Mouse (Mus musculus) lung, postnatal 4 days (tissue): ENCODE results near the gene Ociad1.

Experiments
- DNase-seq, 2 experiments: peaks; one replicate each; pipeline ENCODE4 v3.0.0; 2021

Gene Ociad1

GRCm38 (mm10) chr5:73292502-73293457 is at the start of gene Ociad1:
Ociad1 (plus strand) TSS chr5:73292784.
- peak; percentile 96 for DNase-seq

- DNase-seq = peak; percentile 67 to 70
These were observed 48.2 kb upstream of the Ociad1 start for GRCm38 (mm10) chr5:73244403-73244802.

GRCm38 (mm10) chr5:73246414-73246813 is 46.2 kb upstream of the Ociad1 start:
- DNase-seq = no peak

GRCm38 (mm10) chr5:73248211-73248610 is 44.4 kb upstream of the Ociad1 start:
- no peak for DNase-seq

GRCm38 (mm10) chr5:73249341-73249740 is 43.2 kb upstream of the Ociad1 start:
- DNase-seq = no peak

- no peak for DNase-seq
These were observed 39.8 kb upstream of the Ociad1 start for GRCm38 (mm10) chr5:73252739-73253138.

- no peak for DNase-seq
These were observed 37.9 kb upstream of the Ociad1 start for GRCm38 (mm10) chr5:73254660-73255059.

- peak; percentile 70 to 79 for DNase-seq
These were observed 37.0 kb upstream of the Ociad1 start for GRCm38 (mm10) chr5:73255321-73256251.

GRCm38 (mm10) chr5:73256352-73257065 is 36.1 kb upstream of the Ociad1 start, which contains the start of gene Fryl:
Fryl (minus strand) TSS chr5:73256619.
- DNase-seq = peak; percentile 96 to 97

GRCm38 (mm10) chr5:73257096-73257495 is 35.5 kb upstream of the Ociad1 start:
- DNase-seq = peak in 1 of 2 experiments; percentile 22

- no peak for DNase-seq
These were observed 34.9 kb upstream of the Ociad1 start for GRCm38 (mm10) chr5:73257723-73258122.

- no peak for DNase-seq
These were observed 28.5 kb upstream of the Ociad1 start for GRCm38 (mm10) chr5:73264122-73264521.

- no peak for DNase-seq
These were observed 27.1 kb upstream of the Ociad1 start for GRCm38 (mm10) chr5:73265460-73265859.

- DNase-seq = peak in 1 of 2 experiments; percentile 48
These were observed 23.9 kb upstream of the Ociad1 start for GRCm38 (mm10) chr5:73268636-73269213.

- no peak for DNase-seq
These were observed 22.0 kb upstream of the Ociad1 start for GRCm38 (mm10) chr5:73270612-73271011.

GRCm38 (mm10) chr5:73273171-73273570 is 19.4 kb upstream of the Ociad1 start:
- DNase-seq = no peak

- DNase-seq = no peak
These were observed 17.6 kb upstream of the Ociad1 start for GRCm38 (mm10) chr5:73274941-73275340.

GRCm38 (mm10) chr5:73279190-73279589 is 13.4 kb upstream of the Ociad1 start:
- DNase-seq = no peak

- DNase-seq = no peak
These were observed 12.6 kb upstream of the Ociad1 start for GRCm38 (mm10) chr5:73279732-73280566.

- DNase-seq = no peak
These were observed 12.1 kb upstream of the Ociad1 start for GRCm38 (mm10) chr5:73280567-73280850.

- DNase-seq = no peak
These were observed 8.5 kb upstream of the Ociad1 start for GRCm38 (mm10) chr5:73284046-73284445.
